Mouse (Mus musculus): ENCODE data around the gene Atp6v1fnb.

GRCm38 (mm10) chr6:29494101-29494500 is 22.9 kb downstream of the Atp6v1fnb start:
- TF ChIP-seq CTCF (IDR thresholded peaks at IDR 0.05; ENCODE audit: insufficient read depth, low read depth, low read length) (no peak), POLR2A (IDR thresholded peaks at IDR 0.05; ENCODE audit: insufficient read depth, low read depth, low read length) (no peak)
